Mouse (Mus musculus): ENCODE measurements at regions not wholly inside any gene's neighbourhood (a gene's known extent, or its start where the extent isn't known, plus 50 kb on each side); places are given as distances from the start of the nearest gene placed in this dataset.

GRCm38 (mm10) chr5:101146345-101146744 is 300.8 kb downstream of the Gpat3 start:
- Histone ChIP-seq H3K4me2 (replicated peaks) (no peak overlapping the region), H3K27ac (no peak overlapping the region), H3K9me3 (ENCODE audit: control insufficient read depth, low read length) (no peaks in the 10 kb centered on the region), H3K4me3 (replicated peaks; ENCODE audit: low read length) (no peak overlapping the region), H3K9ac (no peak overlapping the region), H3K4me1 (replicated peaks; ENCODE audit: control insufficient read depth, insufficient read depth, low read length) (no peaks in the 10 kb centered on the region), H3K36me3 (replicated peaks; ENCODE audit: control insufficient read depth, insufficient read depth) (no peaks in the 10 kb centered on the region), H3K27me3 (ENCODE audit: control insufficient read depth, insufficient read depth, low read length) (no peaks in the 10 kb centered on the region)
- 64% methylated on average over 3 of the region's 3 CpGs for WGBS
- ATAC-seq (ENCODE audit: low FRiP score) (no peak), DNase-seq (ENCODE audit: low spot score) (no peak)

DNA sequence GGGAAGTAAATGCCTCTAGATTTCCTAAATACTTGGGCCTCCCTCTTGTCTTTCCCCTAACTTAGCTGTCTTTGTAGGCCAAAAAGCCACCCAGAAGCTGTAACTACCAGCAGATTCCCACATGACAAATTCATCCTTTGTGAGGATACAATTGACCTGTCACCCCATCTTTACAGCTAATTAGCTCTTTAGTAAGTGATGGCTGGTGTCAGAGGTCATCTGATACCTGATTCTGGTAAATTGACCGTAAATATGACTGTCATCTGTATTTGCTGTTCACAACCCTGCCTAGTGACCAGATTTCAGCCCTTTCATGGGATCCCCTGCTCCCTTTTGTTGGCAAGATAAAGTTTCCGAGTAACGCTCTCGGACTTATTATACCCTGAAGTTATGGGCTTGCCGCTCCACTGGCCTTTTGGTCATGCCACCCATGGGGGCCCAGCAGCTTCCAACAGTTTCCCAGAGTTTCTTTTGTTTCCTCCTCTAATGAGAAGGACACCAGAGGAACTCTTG is 279.5 kb downstream of the Gpat3 start:
- ATAC-seq (ENCODE audit: low FRiP score) (no peak), DNase-seq (ENCODE audit: low spot score) (no peak)
- Histone ChIP-seq H3K4me1 (replicated peaks; ENCODE audit: control insufficient read depth, insufficient read depth, low read length) (no peaks in the 10 kb centered on the region), H3K27ac (no peak overlapping the region), H3K27me3 (ENCODE audit: control insufficient read depth, insufficient read depth, low read length) (peaks cover 93% of the 10 kb centered on the region), H3K36me3 (replicated peaks; ENCODE audit: control insufficient read depth, insufficient read depth) (no peaks in the 10 kb centered on the region), H3K4me3 (replicated peaks; ENCODE audit: low read length) (no peak overlapping the region), H3K9ac (no peak overlapping the region), H3K9me3 (ENCODE audit: control insufficient read depth, low read length) (no peaks in the 10 kb centered on the region), H3K4me2 (replicated peaks) (no peak overlapping the region)
- WGBS: 21% methylated on average over 5 of the region's 5 CpGs

DNA sequence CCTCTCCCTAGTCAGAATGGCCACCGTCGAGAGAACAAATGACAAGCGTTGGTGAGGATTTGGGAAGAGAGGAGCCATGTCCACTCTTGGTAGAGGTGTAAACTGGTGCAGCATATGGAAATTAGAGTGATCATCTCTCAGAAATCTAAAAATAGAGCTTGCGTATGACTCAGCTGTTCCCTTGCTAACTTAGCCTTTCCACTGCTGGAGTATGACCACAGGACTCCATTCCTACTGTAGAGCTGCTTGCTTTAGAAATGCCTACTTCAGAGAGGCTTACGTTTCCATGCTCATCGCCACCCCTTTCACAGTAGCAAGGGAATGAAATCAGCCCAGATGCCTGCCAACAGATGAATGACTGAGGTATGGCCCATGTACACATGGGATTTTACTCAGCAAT is 277.4 kb downstream of the Gpat3 start:
- Histone ChIP-seq H3K4me3 (replicated peaks; ENCODE audit: low read length) (no peak overlapping the region), H3K4me1 (replicated peaks; ENCODE audit: control insufficient read depth, insufficient read depth, low read length) (no peaks in the 10 kb centered on the region), H3K36me3 (replicated peaks; ENCODE audit: control insufficient read depth, insufficient read depth) (no peaks in the 10 kb centered on the region), H3K27me3 (ENCODE audit: control insufficient read depth, insufficient read depth, low read length) (peaks cover 88% of the 10 kb centered on the region), H3K9me3 (ENCODE audit: control insufficient read depth, low read length) (no peaks in the 10 kb centered on the region), H3K9ac (no peak overlapping the region), H3K4me2 (replicated peaks) (no peak overlapping the region), H3K27ac (no peak overlapping the region)
- ATAC-seq (ENCODE audit: low FRiP score) (no peak), DNase-seq (ENCODE audit: low spot score) (no peak)
- 90% methylated on average over 6 of the region's 6 CpGs for WGBS

DNA sequence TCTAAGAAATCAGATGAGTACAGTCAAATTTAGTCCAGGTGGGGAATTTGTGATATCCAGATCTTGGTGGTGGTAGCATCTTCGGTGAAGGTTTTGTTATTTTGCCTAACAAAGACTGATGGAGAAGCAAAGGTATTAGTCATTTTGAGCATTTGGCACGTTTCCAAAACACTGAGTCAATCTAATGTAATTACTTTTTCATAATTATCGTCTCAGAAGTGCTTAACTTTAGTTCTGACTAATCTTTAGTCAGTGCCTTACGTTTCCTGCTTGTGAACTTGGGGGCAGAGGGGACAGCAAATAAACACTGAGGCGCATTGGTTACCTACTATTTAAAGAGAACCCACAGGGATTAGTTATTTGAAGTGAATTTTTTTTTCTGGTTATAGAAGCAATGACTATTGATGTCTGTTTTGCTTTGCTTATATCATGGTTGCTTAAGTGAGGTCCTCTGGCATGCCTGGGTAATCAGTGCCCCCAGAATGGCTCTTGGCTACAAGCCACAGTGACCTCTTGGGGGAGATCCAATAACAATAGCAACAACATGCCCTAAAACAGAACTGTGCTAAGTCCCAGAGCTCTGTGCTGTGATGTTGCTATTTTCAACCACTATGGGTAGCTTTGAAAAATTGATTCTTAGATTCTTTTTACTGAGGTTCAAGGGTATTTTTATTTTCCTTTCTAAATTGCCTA is 275.1 kb downstream of the Gpat3 start:
- H3K4me1 ChIP-seq (replicated peaks; ENCODE audit: control insufficient read depth, insufficient read depth, low read length): no peaks in the 10 kb centered on the region
- H3K27me3 ChIP-seq (ENCODE audit: control insufficient read depth, insufficient read depth, low read length): peaks cover 75% of the 10 kb centered on the region
- DNase-seq (ENCODE audit: low spot score) (no peak), ATAC-seq (ENCODE audit: low FRiP score) (no peak)
- H3K36me3 ChIP-seq (replicated peaks; ENCODE audit: control insufficient read depth, insufficient read depth): no peaks in the 10 kb centered on the region
- no peak overlapping the region for H3K9ac ChIP-seq
- no peak overlapping the region for H3K4me2 ChIP-seq (replicated peaks)
- no peak overlapping the region for H3K4me3 ChIP-seq (replicated peaks; ENCODE audit: low read length)
- H3K27ac ChIP-seq: no peak overlapping the region
- H3K9me3 ChIP-seq (ENCODE audit: control insufficient read depth, low read length): no peaks in the 10 kb centered on the region
- WGBS: 67% methylated on average over 5 of the region's 5 CpGs

GRCm38 (mm10) chr5:101112151-101112769 is 266.7 kb downstream of the Gpat3 start:
- ATAC-seq (ENCODE audit: low FRiP score) (no peak), DNase-seq (ENCODE audit: low spot score) (no peak)
- WGBS: 57% methylated on average over 7 of the region's 7 CpGs

DNA sequence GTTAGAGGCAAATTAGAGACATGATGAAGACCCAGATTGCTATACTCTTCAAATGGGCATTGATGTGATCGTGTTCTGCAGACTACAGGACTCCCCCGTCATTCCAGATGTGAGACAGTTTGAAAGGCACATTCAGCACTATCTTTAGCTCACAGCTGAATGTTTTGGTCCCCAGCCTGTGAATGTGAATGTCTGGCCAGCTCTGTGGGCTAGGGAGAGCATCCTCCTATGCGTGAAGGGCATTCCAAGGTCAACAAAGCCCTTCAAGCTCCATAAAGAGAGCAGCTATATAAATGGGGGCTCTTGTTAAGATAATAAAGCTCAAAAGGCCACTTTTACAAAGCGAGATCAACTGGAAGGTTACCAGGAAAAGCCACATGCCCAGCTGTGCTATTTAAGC is 266.1 kb downstream of the Gpat3 start:
- H3K27ac ChIP-seq: no peak overlapping the region
- H3K9me3 ChIP-seq (ENCODE audit: control insufficient read depth, low read length): no peaks in the 10 kb centered on the region
- no peak overlapping the region for H3K4me2 ChIP-seq (replicated peaks)
- H3K36me3 ChIP-seq (replicated peaks; ENCODE audit: control insufficient read depth, insufficient read depth): no peaks in the 10 kb centered on the region
- H3K4me3 ChIP-seq (replicated peaks; ENCODE audit: low read length): no peak overlapping the region
- no peaks in the 10 kb centered on the region for H3K4me1 ChIP-seq (replicated peaks; ENCODE audit: control insufficient read depth, insufficient read depth, low read length)
- DNase-seq (ENCODE audit: low spot score): no peak
- H3K9ac ChIP-seq: no peak overlapping the region
- 62% methylated on average over 4 of the region's 4 CpGs for WGBS
- no peak for ATAC-seq (ENCODE audit: low FRiP score)
- H3K27me3 ChIP-seq (ENCODE audit: control insufficient read depth, insufficient read depth, low read length): peaks cover 10% of the 10 kb centered on the region; the same call in 1 of the 2 replicates

More at GRCm38 (mm10) chr5:101112151-101112769, 266.7 kb downstream of the Gpat3 start:
- Histone ChIP-seq H3K4me3 (replicated peaks; ENCODE audit: low read length) (no peak overlapping the region), H3K36me3 (replicated peaks; ENCODE audit: control insufficient read depth, insufficient read depth) (no peaks in the 10 kb centered on the region), H3K4me1 (replicated peaks; ENCODE audit: control insufficient read depth, insufficient read depth, low read length) (no peaks in the 10 kb centered on the region), H3K4me2 (replicated peaks) (no peak overlapping the region), H3K9ac (no peak overlapping the region), H3K27me3 (ENCODE audit: control insufficient read depth, insufficient read depth, low read length) (peaks cover 13% of the 10 kb centered on the region), H3K9me3 (ENCODE audit: control insufficient read depth, low read length) (no peaks in the 10 kb centered on the region), H3K27ac (no peak overlapping the region)

GRCm38 (mm10) chr5:101100975-101101699 is 255.6 kb downstream of the Gpat3 start:
- no peaks in the 10 kb centered on the region for H3K9me3 ChIP-seq (ENCODE audit: control insufficient read depth, low read length)
- H3K4me2 ChIP-seq (replicated peaks): no peak overlapping the region
- no peak overlapping the region for H3K27ac ChIP-seq
- H3K4me1 ChIP-seq (replicated peaks; ENCODE audit: control insufficient read depth, insufficient read depth, low read length): no peaks in the 10 kb centered on the region
- WGBS: 90% methylated on average over 11 of the region's 11 CpGs
- H3K36me3 ChIP-seq (replicated peaks; ENCODE audit: control insufficient read depth, insufficient read depth): no peaks in the 10 kb centered on the region
- no peak for DNase-seq (ENCODE audit: low spot score)
- H3K9ac ChIP-seq: no peak overlapping the region
- H3K4me3 ChIP-seq (replicated peaks; ENCODE audit: low read length): no peak overlapping the region
- H3K27me3 ChIP-seq (ENCODE audit: control insufficient read depth, insufficient read depth, low read length): no peaks in the 10 kb centered on the region; the same call in 1 of the 2 replicates
- no peak for ATAC-seq (ENCODE audit: low FRiP score)

DNA sequence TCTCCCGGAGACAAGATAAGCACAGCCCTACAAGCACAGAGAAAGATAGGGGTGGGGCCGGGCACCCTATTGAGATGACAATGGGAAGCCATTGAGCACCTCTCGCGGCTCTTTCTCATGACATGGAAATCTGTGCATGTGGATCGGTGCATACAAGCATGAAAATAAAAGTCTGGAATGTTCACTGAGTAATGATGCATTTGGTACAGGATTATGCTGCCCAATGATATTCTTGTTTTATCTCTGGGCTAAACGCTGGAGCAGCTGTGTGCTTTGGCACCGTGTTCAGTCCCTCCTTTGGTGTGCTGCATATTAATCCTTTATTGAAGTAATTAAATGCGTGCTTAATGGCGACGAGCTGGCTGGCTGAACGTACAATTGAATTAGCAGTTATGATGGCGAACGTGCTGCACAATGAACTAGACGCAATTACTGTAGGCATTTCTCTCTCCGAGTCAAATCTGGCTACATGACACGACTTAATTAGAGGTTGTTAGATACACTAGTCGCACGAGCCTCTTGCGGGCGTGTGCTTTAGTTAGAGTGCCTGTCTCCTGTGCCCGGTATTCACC is 245.6 kb downstream of the Gpat3 start:
- Histone ChIP-seq H3K36me3 (replicated peaks; ENCODE audit: control insufficient read depth, insufficient read depth) (no peaks in the 10 kb centered on the region), H3K9ac (peak overlapping the region; percentile 18; the same call in 1 of the 2 replicates), H3K4me2 (replicated peaks) (peak overlapping the region; percentile 38), H3K4me1 (replicated peaks; ENCODE audit: control insufficient read depth, insufficient read depth, low read length) (peaks cover 15% of the 10 kb centered on the region; the same call in 1 of the 2 replicates), H3K27ac (peak overlapping the region; percentile 79), H3K4me3 (replicated peaks; ENCODE audit: low read length) (0 out of 2 replicates have a peak overlapping the region, but pooled peaks have one; percentile 2), H3K9me3 (ENCODE audit: control insufficient read depth, low read length) (no peaks in the 10 kb centered on the region), H3K27me3 (ENCODE audit: control insufficient read depth, insufficient read depth, low read length) (no peaks in the 10 kb centered on the region)
- WGBS: 28% methylated on average over 21 of the region's 21 CpGs
- peak; percentile 76 for DNase-seq (ENCODE audit: low spot score)
- peak; percentile 87 for ATAC-seq (ENCODE audit: low FRiP score)

All from hindbrain, embryonic 14.5 days (tissue).